Mouse (Mus musculus): Measurements from ENCODE around the gene Gm21117.
"Not testable (repeated sequence)": the region's sequence is repeated elsewhere in the genome, so short reads cannot be mapped to it uniquely, and the experiment has no call there.

Gm21117 gene

GRCm38 (mm10) chrY:51124920-51125319 lies at the start of gene Gm21117:
TSS of gene Gm21117 (plus strand) at chrY:51125220.
- not testable (repeated sequence) for DNase-seq (ENCODE audit: low spot score)
